Mouse (Mus musculus): ENCODE data around the gene Arhgap23. TPM values are rescaled to one million over a fixed set of nuclear protein-coding genes. Genes with fewer than 3 reads are reported as not detected.

Gene Arhgap23
- 100 to 1,000 TPM in 4 of 26 experiments, 10 to 100 TPM in 22; 14.6 to 111 (median 58.5) TPM for total RNA-seq (2018; cell fraction: chromatin; rRNA removed)
- total RNA-seq (2018; cell fraction: cytosol; rRNA removed) = 10 to 100 TPM; 10.1 to 29.1 (median 18.3) TPM
- total RNA-seq (2018; cell fraction: nucleus; rRNA removed) = 10 to 100 TPM; 13.7 to 87.8 (median 34.8) TPM
- 12.8 to 18.7 TPM (median 14.4 TPM) in 3 replicates for polyA plus RNA-seq (2018)

- Histone ChIP-seq H3K27ac (peak within 1 kb of the TSS; percentile 61), H3K4me3 (ENCODE audit: inconsistent target) (peak within 1 kb of the TSS; percentile 28), H3K36me3 (ENCODE audit: inconsistent target) (no peaks in the 10 kb centered on the region), H3K79me2 (ENCODE audit: inconsistent target) (peaks cover 15% of the 10 kb centered on the region; the same call in 1 of the 2 replicates)
- 1% methylated on average over 22 of the region's 29 CpGs for WGBS (ENCODE audit: missing documents)
These were observed at the start of gene Arhgap23 for GRCm38 (mm10) chr11:97415330-97415711. TSS of gene Arhgap23 (plus strand) at chr11:97415533.

- Histone ChIP-seq H3K36me3 (ENCODE audit: inconsistent target) (no peaks in the 10 kb centered on the region), H3K27ac (no peak overlapping the region), H3K79me2 (ENCODE audit: inconsistent target) (peaks cover 77% of the 10 kb centered on the region), H3K4me3 (ENCODE audit: inconsistent target) (no peak overlapping the region)
- WGBS (ENCODE audit: missing documents) = 83% methylated on average over 1 of the region's 1 CpGs
These were observed 49.8 kb upstream of the Arhgap23 start for GRCm38 (mm10) chr11:97365556-97365955.

GRCm38 (mm10) chr11:97368501-97368900 is 46.8 kb upstream of the Arhgap23 start:
- H3K36me3 ChIP-seq (ENCODE audit: inconsistent target) = no peaks in the 10 kb centered on the region
- 87% methylated on average over 5 of the region's 5 CpGs for WGBS (ENCODE audit: missing documents)
- no peak overlapping the region for H3K27ac ChIP-seq
- H3K79me2 ChIP-seq (ENCODE audit: inconsistent target) = peaks cover 91% of the 10 kb centered on the region
- H3K4me3 ChIP-seq (ENCODE audit: inconsistent target) = no peak overlapping the region

GRCm38 (mm10) chr11:97370329-97371091 is 44.8 kb upstream of the Arhgap23 start:
- H3K79me2 ChIP-seq (ENCODE audit: inconsistent target) = peaks cover 71% of the 10 kb centered on the region
- peaks cover 12% of the 10 kb centered on the region for H3K36me3 ChIP-seq (ENCODE audit: inconsistent target)
- WGBS (ENCODE audit: missing documents) = 87% methylated on average over 7 of the region's 7 CpGs
- H3K4me3 ChIP-seq (ENCODE audit: inconsistent target) = no peak overlapping the region
- H3K27ac ChIP-seq = no peak overlapping the region

- Histone ChIP-seq H3K4me3 (ENCODE audit: inconsistent target) (no peak overlapping the region), H3K36me3 (ENCODE audit: inconsistent target) (peaks cover 26% of the 10 kb centered on the region), H3K27ac (no peak overlapping the region), H3K79me2 (ENCODE audit: inconsistent target) (peaks cover 53% of the 10 kb centered on the region)
- 92% methylated on average over 6 of the region's 6 CpGs for WGBS (ENCODE audit: missing documents)
These were observed 43.0 kb upstream of the Arhgap23 start for GRCm38 (mm10) chr11:97372159-97372864.

GRCm38 (mm10) chr11:97373402-97373801 is 41.9 kb upstream of the Arhgap23 start:
- Histone ChIP-seq H3K79me2 (ENCODE audit: inconsistent target) (peaks cover 42% of the 10 kb centered on the region), H3K27ac (no peak overlapping the region), H3K36me3 (ENCODE audit: inconsistent target) (peaks cover 37% of the 10 kb centered on the region), H3K4me3 (ENCODE audit: inconsistent target) (no peak overlapping the region)
- whole genome bisulfite sequencing (ENCODE audit: missing documents) = 97% methylated on average over 2 of the region's 2 CpGs

GRCm38 (mm10) chr11:97380036-97380435 is 35.3 kb upstream of the Arhgap23 start:
- H3K27ac ChIP-seq = no peak overlapping the region
- H3K4me3 ChIP-seq (ENCODE audit: inconsistent target) = no peak overlapping the region
- peaks cover 52% of the 10 kb centered on the region for H3K36me3 ChIP-seq (ENCODE audit: inconsistent target)
- 85% methylated on average over 3 of the region's 3 CpGs for WGBS (ENCODE audit: missing documents)
- H3K79me2 ChIP-seq (ENCODE audit: inconsistent target) = no peaks in the 10 kb centered on the region

GRCm38 (mm10) chr11:97383017-97383416 is 32.3 kb upstream of the Arhgap23 start:
- 95% methylated on average over 2 of the region's 2 CpGs for WGBS (ENCODE audit: missing documents)
- H3K27ac ChIP-seq = no peak overlapping the region
- H3K36me3 ChIP-seq (ENCODE audit: inconsistent target) = peaks cover 36% of the 10 kb centered on the region
- no peak overlapping the region for H3K4me3 ChIP-seq (ENCODE audit: inconsistent target)
- H3K79me2 ChIP-seq (ENCODE audit: inconsistent target) = no peaks in the 10 kb centered on the region

- 93% methylated on average over 2 of the region's 2 CpGs for WGBS (ENCODE audit: missing documents)
- no peak overlapping the region for H3K27ac ChIP-seq
These were observed 31.6 kb upstream of the Arhgap23 start for GRCm38 (mm10) chr11:97383764-97384163.

GRCm38 (mm10) chr11:97387811-97388210 is 27.5 kb upstream of the Arhgap23 start:
- 96% methylated on average over 2 of the region's 2 CpGs for WGBS (ENCODE audit: missing documents)
- H3K27ac ChIP-seq = no peak overlapping the region
- H3K36me3 ChIP-seq (ENCODE audit: inconsistent target) = peaks cover 65% of the 10 kb centered on the region
- H3K79me2 ChIP-seq (ENCODE audit: inconsistent target) = no peaks in the 10 kb centered on the region
- H3K4me3 ChIP-seq (ENCODE audit: inconsistent target) = no peak overlapping the region

More at GRCm38 (mm10) chr11:97383764-97384163, 31.6 kb upstream of the Arhgap23 start:
- Histone ChIP-seq H3K79me2 (ENCODE audit: inconsistent target) (no peaks in the 10 kb centered on the region), H3K4me3 (ENCODE audit: inconsistent target) (no peak overlapping the region), H3K36me3 (ENCODE audit: inconsistent target) (peaks cover 33% of the 10 kb centered on the region)

- peaks cover 58% of the 10 kb centered on the region for H3K36me3 ChIP-seq (ENCODE audit: inconsistent target)
- WGBS (ENCODE audit: missing documents) = 95% methylated on average over 8 of the region's 8 CpGs
- no peak overlapping the region for H3K4me3 ChIP-seq (ENCODE audit: inconsistent target)
- no peak overlapping the region for H3K27ac ChIP-seq
- no peaks in the 10 kb centered on the region for H3K79me2 ChIP-seq (ENCODE audit: inconsistent target)
These were observed 26.2 kb upstream of the Arhgap23 start for GRCm38 (mm10) chr11:97389127-97389526.

GRCm38 (mm10) chr11:97393658-97394057 is 21.7 kb upstream of the Arhgap23 start:
- Histone ChIP-seq H3K27ac (no peak overlapping the region), H3K79me2 (ENCODE audit: inconsistent target) (no peaks in the 10 kb centered on the region), H3K4me3 (ENCODE audit: inconsistent target) (no peak overlapping the region), H3K36me3 (ENCODE audit: inconsistent target) (peaks cover 45% of the 10 kb centered on the region)
- 73% methylated on average over 11 of the region's 11 CpGs for WGBS (ENCODE audit: missing documents)

GRCm38 (mm10) chr11:97394146-97394545 is 21.2 kb upstream of the Arhgap23 start:
- Histone ChIP-seq H3K79me2 (ENCODE audit: inconsistent target) (no peaks in the 10 kb centered on the region), H3K4me3 (ENCODE audit: inconsistent target) (no peak overlapping the region), H3K36me3 (ENCODE audit: inconsistent target) (peaks cover 40% of the 10 kb centered on the region), H3K27ac (no peak overlapping the region)
- 24% methylated on average over 11 of the region's 11 CpGs for WGBS (ENCODE audit: missing documents)

- 96% methylated on average over 2 of the region's 2 CpGs for WGBS (ENCODE audit: missing documents)
- H3K36me3 ChIP-seq (ENCODE audit: inconsistent target) = no peaks in the 10 kb centered on the region
- no peaks in the 10 kb centered on the region for H3K79me2 ChIP-seq (ENCODE audit: inconsistent target)
- H3K27ac ChIP-seq = no peak overlapping the region
- no peak overlapping the region for H3K4me3 ChIP-seq (ENCODE audit: inconsistent target)
These were observed 16.8 kb upstream of the Arhgap23 start for GRCm38 (mm10) chr11:97398506-97398905.
